Mouse (Mus musculus) small intestine, adult 10 weeks (tissue): ENCODE data around the gene Gxylt1. TPM values are rescaled to one million over a fixed set of nuclear protein-coding genes. Genes with fewer than 3 reads are reported as not detected.

Experiments
- polyA plus RNA-seq: library from polyadenylated mRNA; stranded (reverse); fragments of 350-450 nt; fragmentation: Illumina TruSeq; extraction: RNeasy Lipid Tissue Mini Kit (QIAGEN cat#74804); gene quantifications from one replicate; pipeline ENCODE4 v1.2.3, GENCODE M21; 2014; ENCODE audit warnings: low replicate concordance

The Gxylt1 gene
- polyA plus RNA-seq = 21.1 TPM

DNA sequence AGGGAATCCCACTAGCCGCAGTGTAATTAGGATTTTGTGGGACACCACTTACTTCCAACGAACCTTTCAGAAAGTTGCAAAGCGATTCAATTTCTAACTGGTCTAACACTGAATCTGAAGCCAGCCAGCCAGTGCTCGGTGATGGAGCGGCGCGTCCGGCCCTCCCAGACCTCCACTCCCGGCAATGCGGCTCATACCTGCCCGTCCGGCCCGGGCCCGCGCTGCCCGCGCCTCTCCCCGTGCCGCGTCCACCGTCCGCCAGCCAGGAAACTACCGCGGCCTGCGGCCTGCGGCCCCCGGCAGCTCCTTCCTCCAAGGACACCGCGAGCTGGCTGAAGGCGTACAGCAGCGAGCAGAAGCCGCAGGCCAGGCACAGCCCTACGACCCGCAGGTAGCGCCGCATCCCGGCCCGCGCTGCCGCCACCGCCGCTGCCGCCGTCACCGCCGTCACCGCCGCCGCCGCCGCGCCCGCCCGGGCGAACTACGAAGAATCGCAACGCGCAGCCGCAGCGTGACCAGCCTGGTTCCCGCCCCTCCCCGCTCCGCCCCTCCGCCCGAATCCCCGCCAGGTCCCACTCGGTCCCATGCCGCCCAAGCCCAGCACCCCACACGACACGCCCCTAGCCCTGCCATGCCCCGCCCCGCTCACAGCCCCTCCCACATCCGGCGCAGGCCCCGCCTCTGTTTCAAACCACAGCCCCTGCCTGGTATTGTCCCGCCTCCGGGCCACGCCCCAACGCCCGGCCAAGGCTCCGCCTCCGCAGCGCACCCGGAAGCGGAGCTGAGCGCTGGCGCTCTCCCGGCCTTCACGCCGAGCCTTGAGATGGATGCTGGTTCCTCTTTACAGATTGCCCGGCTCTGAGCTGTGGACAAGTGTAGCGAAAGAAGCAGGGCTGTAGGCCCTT, at the start of gene Gxylt1:
TSS of gene Gxylt1 (minus strand) at position 501 of the 905 bp plus-strand sequence.

Other genes starting within 250 kb of the Gxylt1 start
- gene Yaf2, start 61.8 kb upstream of the Gxylt1 start, polyA plus RNA-seq = 44.6 TPM
- 261 TPM for gene Zcrb1, start 123.2 kb upstream of the Gxylt1 start, polyA plus RNA-seq
- gene Pphln1, start 123.2 kb upstream of the Gxylt1 start, polyA plus RNA-seq = 22.6 TPM